Mouse (Mus musculus): ENCODE measurements around the gene Trpc4ap.

DNA sequence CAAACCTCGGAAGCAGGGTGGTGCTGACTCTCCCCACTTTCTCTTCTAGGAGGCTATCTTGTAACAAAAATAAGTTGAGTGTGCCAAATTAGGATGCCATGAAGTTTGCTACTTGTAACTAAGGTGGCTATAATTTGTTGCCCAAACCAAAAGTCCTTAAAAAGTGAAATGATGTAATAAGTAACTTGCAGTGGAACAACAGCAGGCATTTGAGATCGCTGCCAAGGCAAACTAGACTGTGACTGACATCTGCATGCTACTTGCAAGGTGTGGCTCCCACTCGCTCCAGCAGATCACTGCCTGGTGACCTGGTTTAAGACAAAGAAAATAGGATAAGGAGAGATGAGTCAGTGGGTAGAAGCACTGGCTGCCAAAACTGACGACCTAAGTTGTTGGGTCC is 952 bp upstream of the Trpc4ap start:
- no peak for TF ChIP-seq CTCF (IDR thresholded peaks at IDR 0.05; ENCODE audit: insufficient read depth, low read length)
- no peak for TF ChIP-seq POLR2A (IDR thresholded peaks at IDR 0.05; ENCODE audit: borderline replicate concordance, extremely low read depth, low read depth, low read length)
